Mouse (Mus musculus): ENCODE data around the gene Ube2q1.

DNA sequence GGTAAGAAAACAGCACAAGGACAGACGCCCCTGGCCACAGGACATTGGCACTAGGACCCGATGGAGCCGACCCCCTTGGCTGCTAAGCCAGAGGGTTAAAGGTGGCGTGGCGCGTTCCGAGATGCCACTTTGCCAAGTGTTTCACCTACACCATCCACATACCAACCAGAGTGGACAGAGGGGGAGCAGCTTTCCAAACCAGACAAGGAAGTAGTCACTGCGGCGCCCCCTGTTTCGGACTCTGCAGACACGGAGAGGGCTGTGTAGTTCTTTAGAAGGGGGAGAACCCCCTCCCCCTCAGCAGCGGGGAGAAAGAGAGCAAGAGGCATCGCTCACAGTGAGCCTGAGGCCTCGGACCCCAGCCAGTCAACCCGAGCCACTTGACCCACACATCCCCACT, 29.5 kb downstream of the Ube2q1 start:
- TF ChIP-seq CTCF (IDR thresholded peaks at IDR 0.05; ENCODE audit: insufficient read depth, low read depth, low read length) (no peak), POLR2A (IDR thresholded peaks at IDR 0.05; ENCODE audit: insufficient read depth, low read depth, low read length) (no peak)

All from olfactory bulb, adult 2 months (tissue).